Mouse (Mus musculus): Measurements from ENCODE around the gene Snrnp48. TPM values are rescaled to one million over a fixed set of nuclear protein-coding genes. Genes with fewer than 3 reads are reported as not detected.

Snrnp48 gene
- polyA plus RNA-seq (2012; rRNA removed): 23.4 and 36.7 TPM in 2 replicates

GRCm38 (mm10) chr13:38204702-38205482 is at the start of gene Snrnp48:
Snrnp48 (plus strand) TSS chr13:38204938.

Other genes starting within 250 kb of the Snrnp48 start
- gene Ssr1, start 210.7 kb upstream of the Snrnp48 start, polyA plus RNA-seq (2012; rRNA removed): 5.4 and 5.8 TPM in 2 replicates
- gene Riok1, start 167.9 kb upstream of the Snrnp48 start, polyA plus RNA-seq (2012; rRNA removed): 9.9 and 14.1 TPM in 2 replicates
- gene Cage1, start 167.9 kb upstream of the Snrnp48 start, polyA plus RNA-seq (2012; rRNA removed): 0.13 and 0.20 TPM in 2 replicates
- 32.5 and 42.9 TPM in 2 replicates for gene Dsp, start 53.6 kb upstream of the Snrnp48 start, polyA plus RNA-seq (2012; rRNA removed)
- gene Bmp6, start 140.2 kb downstream of the Snrnp48 start, polyA plus RNA-seq (2012; rRNA removed): 17.2 and 18.2 TPM in 2 replicates